ENCODE assay signal across 33 mouse cellular contexts in genomic region chr17:55288589-55288988, GRCm38 (mm10).
"Had no signal": no experiment of that assay in that cellular context is flagged by ENCODE, and none has a peak within 500 bp of the region (broad histone marks: within the 10 kb centered on the region; RNA-seq: fewer than 3 reads in every experiment).

No protein-coding gene starts in this region.

- H3K9me3 ChIP-seq: limb, embryonic 10.5 days; limb, embryonic 12.5 days; limb, embryonic 13.5 days; limb, embryonic 15.5 days; liver, embryonic 12.5 days; liver, embryonic 13.5 days; liver, embryonic 15.5 days; lung, embryonic 15.5 days; megakaryocyte, embryonic 14.5 days; midbrain, embryonic 10.5 days; midbrain, embryonic 12.5 days; midbrain, embryonic 13.5 days; midbrain, embryonic 15.5 days; neural tube, embryonic 12.5 days; neural tube, embryonic 13.5 days had no signal

- H3K4me2 ChIP-seq: limb, embryonic 12.5 days; limb, embryonic 13.5 days; limb, embryonic 15.5 days; liver, embryonic 11.5 days; liver, embryonic 12.5 days; liver, embryonic 13.5 days; liver, embryonic 15.5 days; lung, embryonic 14.5 days; lung, embryonic 15.5 days; midbrain, embryonic 11.5 days; midbrain, embryonic 12.5 days; midbrain, embryonic 13.5 days; midbrain, embryonic 15.5 days; neural tube, embryonic 12.5 days; neural tube, embryonic 13.5 days had no signal

- DNase-seq: left cerebral cortex, postnatal 4 days; liver; liver, embryonic 13.5 days; liver, postnatal 0 days; lung, adult 18-20 months; lung, adult 2 months; lung, embryonic 14.5 days; lung, postnatal 10 days; lung, postnatal 14 days; lung, postnatal 36 days; lung, postnatal 4 days; midbrain, embryonic 14.5 days had no signal

- H3K4me1 ChIP-seq: limb, embryonic 10.5 days; limb, embryonic 12.5 days; limb, embryonic 13.5 days; limb, embryonic 15.5 days; liver, embryonic 12.5 days; liver, embryonic 13.5 days; liver, embryonic 15.5 days; lung, embryonic 15.5 days; megakaryocyte, embryonic 14.5 days; midbrain, embryonic 10.5 days; midbrain, embryonic 12.5 days; midbrain, embryonic 13.5 days; midbrain, embryonic 15.5 days; neural tube, embryonic 12.5 days; neural tube, embryonic 13.5 days had no signal

- H3K27me3 ChIP-seq: limb, embryonic 12.5 days; limb, embryonic 13.5 days; limb, embryonic 15.5 days; liver, embryonic 12.5 days; liver, embryonic 13.5 days; liver, embryonic 15.5 days; lung, embryonic 15.5 days; megakaryocyte, embryonic 14.5 days; midbrain, embryonic 12.5 days; midbrain, embryonic 13.5 days; midbrain, embryonic 15.5 days; neural tube, embryonic 12.5 days; neural tube, embryonic 13.5 days had no signal

- H3K9ac ChIP-seq: limb, embryonic 12.5 days; limb, embryonic 13.5 days; limb, embryonic 15.5 days; liver, embryonic 12.5 days; liver, embryonic 13.5 days; liver, embryonic 14.5 days; liver, embryonic 15.5 days; liver, postnatal 0 days; lung, embryonic 14.5 days; lung, embryonic 15.5 days; midbrain, embryonic 12.5 days; midbrain, embryonic 13.5 days; midbrain, embryonic 15.5 days; neural tube, embryonic 12.5 days; neural tube, embryonic 13.5 days had no signal

- H3K4me3 ChIP-seq: limb, embryonic 10.5 days; limb, embryonic 12.5 days; limb, embryonic 13.5 days; limb, embryonic 15.5 days; liver, embryonic 12.5 days; liver, embryonic 13.5 days; liver, embryonic 15.5 days; lung, embryonic 15.5 days; megakaryocyte, embryonic 14.5 days; midbrain, embryonic 10.5 days; midbrain, embryonic 12.5 days; midbrain, embryonic 13.5 days; midbrain, embryonic 15.5 days; myocyte; neural tube, embryonic 12.5 days; neural tube, embryonic 13.5 days had no signal

- H3K36me3 ChIP-seq: limb, embryonic 10.5 days; limb, embryonic 12.5 days; limb, embryonic 13.5 days; limb, embryonic 15.5 days; liver, embryonic 12.5 days; liver, embryonic 13.5 days; liver, embryonic 15.5 days; lung, embryonic 15.5 days; midbrain, embryonic 10.5 days; midbrain, embryonic 12.5 days; midbrain, embryonic 13.5 days; midbrain, embryonic 15.5 days; neural tube, embryonic 12.5 days; neural tube, embryonic 13.5 days had no signal

- H3K27ac ChIP-seq: limb, embryonic 10.5 days; limb, embryonic 12.5 days; limb, embryonic 13.5 days; limb, embryonic 15.5 days; liver, embryonic 12.5 days; liver, embryonic 13.5 days; liver, embryonic 14.5 days; liver, embryonic 15.5 days; lung, embryonic 15.5 days; macrophage; midbrain, embryonic 10.5 days; midbrain, embryonic 12.5 days; midbrain, embryonic 13.5 days; midbrain, embryonic 15.5 days; neural tube, embryonic 12.5 days; neural tube, embryonic 13.5 days had no signal

- ATAC-seq: liver, embryonic 12.5 days; liver, postnatal 0 days; lung, postnatal 0 days; midbrain, embryonic 13.5 days; midbrain, embryonic 15.5 days; midbrain, embryonic 16.5 days had no signal
